Mouse (Mus musculus) forebrain, embryonic 12.5 days (tissue): Measurements from ENCODE around the gene Plvap. TPM values are rescaled to one million over a fixed set of nuclear protein-coding genes. Genes with fewer than 3 reads are reported as not detected.

Source experiments
- ATAC-seq: fragments of 200-750 bp; cut with Nextera tagmentation; 2 replicates; pipeline ENCODE4 v1.8.0; 2017; ENCODE audit warnings: moderate TSS enrichment; ENCODE audit not compliant: low FRiP score
- H3K27ac ChIP-seq: fragments of 300-500 bp; sonication (generic); 2 replicates; pipeline ENCODE4 v1.5.1; 2016; ENCODE audit warnings: mild to moderate bottlenecking
- H3K27me3 ChIP-seq: fragments of 300-500 bp; sonication (generic); 2 replicates; pipeline ENCODE4 v1.6.1; 2016; ENCODE audit warnings: mild to moderate bottlenecking
- H3K36me3 ChIP-seq: fragments of 300-500 bp; sonication (generic); replicated peaks from 2 replicates; pipeline ENCODE4 v1.6.1; 2016; ENCODE audit warnings: mild to moderate bottlenecking
- H3K4me1 ChIP-seq: fragments of 300-500 bp; sonication (generic); 2 replicates; pipeline ENCODE4 v1.6.1; 2016
- H3K4me2 ChIP-seq: fragments of 300-500 bp; sonication (generic); 2 replicates; pipeline ENCODE4 v1.6.1; 2016; ENCODE audit warnings: mild to moderate bottlenecking, moderate library complexity
- H3K4me3 ChIP-seq: fragments of 300-500 bp; sonication (generic); replicated peaks from 2 replicates; pipeline ENCODE4 v1.5.1; 2016; ENCODE audit warnings: mild to moderate bottlenecking
- H3K9ac ChIP-seq: fragments of 300-500 bp; sonication (generic); 2 replicates; pipeline ENCODE4 v1.6.1; 2016; ENCODE audit warnings: mild to moderate bottlenecking
- H3K9me3 ChIP-seq: fragments of 300-500 bp; sonication (generic); 2 replicates; pipeline ENCODE4 v1.6.1; 2016
- WGBS: fragments of 180-500 bp; shearing (Covaris S2); methylation state at CpG from one replicate; pipeline ENCODE4 v1.1.7; 2016; 5-methylcytosine and 5-hydroxymethylcytosine counted together
- polyA plus RNA-seq: library from polyadenylated mRNA; unstranded; fragments of >200 nt; fragmentation: Nextera tagmentation; extraction: Ambion mirVana; gene quantifications from 2 replicates; pipeline ENCODE4 v1.2.1, GENCODE M21; 2016

Gene Plvap
- polyA plus RNA-seq, 1 experiment from 2014 or later = 30.2 TPM

GRCm38 (mm10) chr8:71468001-71468400 is 43.6 kb downstream of the Plvap start:
- ATAC-seq = no peak
- Histone ChIP-seq H3K36me3 (peaks cover 28% of the 10 kb centered on the region), H3K4me1 (peaks cover 36% of the 10 kb centered on the region), H3K4me3 (no peak overlapping the region), H3K4me2 (no peak overlapping the region), H3K27me3 (no peaks in the 10 kb centered on the region), H3K9ac (no peak overlapping the region), H3K9me3 (no peaks in the 10 kb centered on the region), H3K27ac (no peak overlapping the region)
- WGBS = 96% methylated on average over 1 of the region's 1 CpGs

- no peak for ATAC-seq
- Histone ChIP-seq H3K4me2 (no peak overlapping the region), H3K36me3 (peaks cover 20% of the 10 kb centered on the region), H3K27me3 (no peaks in the 10 kb centered on the region), H3K4me1 (peaks cover 43% of the 10 kb centered on the region), H3K9ac (no peak overlapping the region), H3K9me3 (no peaks in the 10 kb centered on the region), H3K4me3 (no peak overlapping the region), H3K27ac (no peak overlapping the region)
- 86% methylated on average over 2 of the region's 2 CpGs for WGBS
Observed at GRCm38 (mm10) chr8:71467201-71467600, 44.4 kb downstream of the Plvap start.

- H3K9ac ChIP-seq = no peak overlapping the region
- H3K4me1 ChIP-seq = peaks cover 53% of the 10 kb centered on the region
- no peak overlapping the region for H3K27ac ChIP-seq
- no peak overlapping the region for H3K4me3 ChIP-seq
- no peak for ATAC-seq
- no peak overlapping the region for H3K4me2 ChIP-seq
- no peaks in the 10 kb centered on the region for H3K9me3 ChIP-seq
- H3K27me3 ChIP-seq = no peaks in the 10 kb centered on the region
- WGBS = 96% methylated on average over 5 of the region's 5 CpGs
- H3K36me3 ChIP-seq = peaks cover 17% of the 10 kb centered on the region
Observed at GRCm38 (mm10) chr8:71466198-71466597, 45.4 kb downstream of the Plvap start.

GRCm38 (mm10) chr8:71465733-71466132 is 45.8 kb downstream of the Plvap start:
- no peaks in the 10 kb centered on the region for H3K27me3 ChIP-seq
- H3K4me2 ChIP-seq = peak overlapping the region; percentile 89
- peak overlapping the region; percentile 80 for H3K4me3 ChIP-seq
- no peak for ATAC-seq
- H3K27ac ChIP-seq = no peak overlapping the region
- peak overlapping the region; percentile 67; the same call in 1 of the 2 replicates for H3K9ac ChIP-seq
- WGBS = 86% methylated on average over 8 of the region's 8 CpGs
- peaks cover 55% of the 10 kb centered on the region for H3K4me1 ChIP-seq
- H3K36me3 ChIP-seq = peaks cover 17% of the 10 kb centered on the region
- H3K9me3 ChIP-seq = no peaks in the 10 kb centered on the region

DNA sequence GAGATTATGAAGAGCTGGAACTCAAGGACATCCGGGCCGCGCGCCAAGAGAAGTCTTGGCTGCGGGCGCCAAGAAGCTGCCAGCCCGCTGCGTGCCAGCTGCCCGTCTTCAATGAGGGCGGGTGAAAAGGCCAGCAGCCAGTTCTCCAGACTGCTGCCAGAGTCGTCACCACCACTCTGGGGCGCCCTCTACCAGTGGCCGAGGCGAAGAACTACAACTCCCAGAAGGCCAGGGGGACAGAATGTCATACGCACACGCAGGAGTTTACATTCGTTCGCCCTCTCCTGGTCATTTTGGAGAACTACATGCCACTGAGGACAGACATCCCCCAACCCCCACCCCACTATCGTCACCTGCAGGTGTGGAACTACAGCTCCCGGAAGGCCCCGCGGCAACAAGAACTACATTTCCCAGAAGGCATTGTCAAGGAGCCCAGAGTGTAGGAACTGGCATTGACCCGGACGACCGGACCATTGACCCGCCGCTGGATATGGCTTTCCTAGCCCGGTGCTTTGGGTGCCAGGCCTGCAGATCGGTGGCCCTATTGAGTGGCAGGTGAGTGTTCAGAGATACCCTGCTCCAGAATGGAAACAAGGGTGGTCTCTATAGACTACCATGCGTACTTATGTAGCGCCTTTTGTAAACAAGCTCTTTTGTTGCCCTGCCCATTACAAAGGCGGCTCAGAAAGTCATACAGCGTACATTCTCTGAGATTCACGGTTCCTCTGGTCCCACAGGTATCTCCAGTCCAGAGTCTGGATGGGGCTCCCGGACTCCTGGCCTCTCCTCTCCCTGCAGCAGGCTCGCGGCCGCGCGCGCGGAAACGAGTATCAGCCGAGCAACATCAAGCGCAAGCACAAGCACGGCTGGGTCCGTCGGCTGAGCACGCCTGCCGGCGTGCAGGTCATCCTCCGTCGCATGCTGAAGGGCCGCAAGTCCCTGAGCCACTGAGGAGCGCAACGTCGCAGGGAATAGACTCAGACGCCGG is 46.7 kb downstream of the Plvap start, which contains the start of gene Mrpl34:
Gene Mrpl34 (plus strand): TSS at position 447 of the 988 bp plus-strand sequence.
- Histone ChIP-seq H3K27me3 (no peaks in the 10 kb centered on the region), H3K36me3 (peaks cover 24% of the 10 kb centered on the region), H3K9ac (peak within 1 kb of the TSS; percentile 87), H3K4me2 (peak within 1 kb of the TSS; percentile 89), H3K27ac (peak within 1 kb of the TSS; percentile 80), H3K4me1 (peaks cover 47% of the 10 kb centered on the region), H3K9me3 (no peaks in the 10 kb centered on the region), H3K4me3 (peak within 1 kb of the TSS; percentile 80)
- WGBS = under 1% methylated on average over 59 of the region's 59 CpGs
- ATAC-seq = peak; percentile 77

DNA sequence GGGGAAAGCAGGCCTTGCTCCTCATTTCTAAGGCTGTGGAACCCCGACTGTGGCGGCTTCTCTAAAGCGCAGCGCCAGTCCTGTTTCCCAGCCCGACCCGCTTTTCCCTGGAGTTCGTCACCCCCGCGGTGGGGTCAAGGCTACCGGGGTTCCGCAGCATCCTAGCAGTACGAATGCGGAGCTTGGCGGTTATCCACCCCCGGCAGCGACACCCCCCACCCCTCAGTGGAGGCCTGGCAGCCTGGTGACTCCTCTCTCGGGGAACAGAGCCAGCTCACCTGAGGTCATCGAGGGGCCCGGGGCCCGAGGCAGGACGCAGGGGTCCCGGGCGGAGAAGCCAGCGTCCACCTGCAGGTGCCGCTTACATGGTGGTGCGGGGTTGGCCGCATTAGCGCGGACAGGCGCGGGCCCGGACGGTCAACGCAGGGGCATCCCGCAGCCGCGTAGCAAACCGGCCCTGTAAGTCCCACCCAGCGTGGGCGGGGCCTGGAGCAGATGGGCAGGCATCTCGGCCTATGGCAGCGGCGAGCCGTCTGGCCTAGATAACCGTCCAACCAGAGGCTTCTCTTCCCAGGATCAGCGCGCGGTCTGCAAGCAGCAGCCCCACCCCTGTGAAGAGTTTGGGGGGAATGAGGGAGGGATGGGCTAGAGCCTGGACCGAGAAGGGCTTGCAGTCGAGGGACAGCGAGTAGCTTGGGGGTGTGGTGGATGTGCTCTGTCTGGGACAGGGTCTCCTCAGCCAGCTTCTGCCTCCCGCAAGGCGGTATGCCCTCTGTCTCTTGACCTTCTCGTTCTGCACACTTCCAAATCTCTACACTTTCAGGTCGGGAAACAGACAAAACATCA is 48.1 kb downstream of the Plvap start, which contains the start of gene Abhd8:
Gene Abhd8 (minus strand): TSS at position 468 of the 846 bp plus-strand sequence.
- Histone ChIP-seq H3K9me3 (no peaks in the 10 kb centered on the region), H3K4me2 (peak within 1 kb of the TSS; percentile 89), H3K27ac (peak within 1 kb of the TSS; percentile 80), H3K9ac (peak within 1 kb of the TSS; percentile 87), H3K27me3 (no peaks in the 10 kb centered on the region), H3K4me1 (peaks cover 50% of the 10 kb centered on the region), H3K36me3 (peaks cover 38% of the 10 kb centered on the region), H3K4me3 (peak within 1 kb of the TSS; percentile 80)
- under 1% methylated on average over 55 of the region's 55 CpGs for WGBS
- ATAC-seq = peak; percentile 86

DNA sequence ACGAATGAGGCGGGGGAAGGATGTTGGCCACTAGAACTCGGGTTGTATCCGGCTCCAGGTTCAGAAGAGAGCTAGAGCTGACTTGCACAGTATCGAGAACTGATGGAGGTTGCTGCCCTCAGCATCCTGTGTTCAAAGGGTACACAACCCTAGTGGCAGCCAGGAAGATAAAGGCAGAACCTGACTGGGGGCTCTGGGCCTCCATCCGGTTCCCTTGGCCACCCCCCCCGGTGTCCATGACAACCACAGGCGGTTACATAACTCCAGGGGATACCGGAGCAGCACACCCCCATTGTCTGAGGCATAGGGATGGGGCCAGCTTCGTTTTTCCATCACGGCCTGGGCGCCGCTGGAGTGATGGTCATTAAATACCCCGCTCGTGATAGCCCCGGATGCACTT is 48.8 kb downstream of the Plvap start:
- Histone ChIP-seq H3K9me3 (no peaks in the 10 kb centered on the region), H3K4me3 (peak overlapping the region; percentile 80), H3K27me3 (no peaks in the 10 kb centered on the region), H3K36me3 (peaks cover 44% of the 10 kb centered on the region), H3K27ac (0 out of 2 replicates have a peak overlapping the region, but pooled peaks have one; percentile 80), H3K9ac (peak overlapping the region; percentile 87), H3K4me2 (peak overlapping the region; percentile 89), H3K4me1 (peaks cover 51% of the 10 kb centered on the region)
- WGBS = 6% methylated on average over 16 of the region's 16 CpGs
- ATAC-seq = peak; percentile 4

DNA sequence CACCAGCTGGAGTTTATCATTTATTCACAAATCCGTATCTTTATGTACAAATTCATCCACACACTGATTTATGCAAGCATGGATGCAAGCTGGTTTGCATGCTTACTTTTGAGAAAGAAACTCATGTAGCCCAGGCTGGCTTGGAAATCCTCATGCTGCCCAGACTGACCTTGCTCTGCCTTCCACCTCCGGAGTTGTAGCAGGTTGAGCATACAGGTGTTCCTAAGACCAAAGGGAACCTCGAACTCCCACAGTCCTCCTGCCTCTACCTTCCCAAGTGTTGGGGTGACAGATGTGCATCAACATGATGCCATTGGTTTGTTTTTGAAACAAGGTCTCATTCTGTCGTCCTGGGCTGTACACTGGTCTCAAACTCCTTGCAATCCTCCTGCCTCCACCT is 49.4 kb downstream of the Plvap start:
- Histone ChIP-seq H3K4me1 (peaks cover 51% of the 10 kb centered on the region), H3K4me3 (peak overlapping the region; percentile 80), H3K9ac (peak overlapping the region; percentile 87), H3K9me3 (no peaks in the 10 kb centered on the region), H3K27me3 (no peaks in the 10 kb centered on the region), H3K4me2 (peak overlapping the region; percentile 89), H3K27ac (no peak overlapping the region), H3K36me3 (peaks cover 50% of the 10 kb centered on the region)
- 70% methylated on average over 4 of the region's 4 CpGs for WGBS
- ATAC-seq = no peak

GRCm38 (mm10) chr8:71461152-71461840 is 50.3 kb downstream of the Plvap start:
- no peaks in the 10 kb centered on the region for H3K9me3 ChIP-seq
- no peak overlapping the region for H3K27ac ChIP-seq
- no peaks in the 10 kb centered on the region for H3K27me3 ChIP-seq
- 0 out of 2 replicates have a peak overlapping the region, but pooled peaks have one; percentile 4 for H3K4me3 ChIP-seq
- H3K9ac ChIP-seq = no peak overlapping the region
- peaks cover 58% of the 10 kb centered on the region for H3K36me3 ChIP-seq
- no peak overlapping the region for H3K4me2 ChIP-seq
- no peak for ATAC-seq
- WGBS = 87% methylated on average over 47 of the region's 47 CpGs
- peaks cover 51% of the 10 kb centered on the region for H3K4me1 ChIP-seq

GRCm38 (mm10) chr8:71460716-71461115 is 50.8 kb downstream of the Plvap start:
- Histone ChIP-seq H3K9me3 (no peaks in the 10 kb centered on the region), H3K27me3 (no peaks in the 10 kb centered on the region), H3K9ac (no peak overlapping the region), H3K4me1 (peaks cover 49% of the 10 kb centered on the region), H3K27ac (no peak overlapping the region), H3K36me3 (peaks cover 54% of the 10 kb centered on the region), H3K4me3 (no peak overlapping the region), H3K4me2 (no peak overlapping the region)
- ATAC-seq = no peak
- WGBS = 94% methylated on average over 6 of the region's 6 CpGs

GRCm38 (mm10) chr8:71457659-71458270 is 53.8 kb downstream of the Plvap start:
- no peak overlapping the region for H3K4me3 ChIP-seq
- 90% methylated on average over 20 of the region's 20 CpGs for whole genome bisulfite sequencing
- H3K4me1 ChIP-seq = peaks cover 33% of the 10 kb centered on the region
- ATAC-seq = no peak
- no peak overlapping the region for H3K4me2 ChIP-seq
- no peaks in the 10 kb centered on the region for H3K27me3 ChIP-seq
- no peak overlapping the region for H3K27ac ChIP-seq
- H3K9ac ChIP-seq = no peak overlapping the region
- no peaks in the 10 kb centered on the region for H3K9me3 ChIP-seq
- peaks cover 54% of the 10 kb centered on the region for H3K36me3 ChIP-seq
